Mouse (Mus musculus) effector memory CD4-positive, alpha-beta T cell, adult 7 months (primary cell): Measurements from ENCODE around the gene 4922502D21Rik. TPM values are rescaled to one million over a fixed set of nuclear protein-coding genes. Genes with fewer than 3 reads are reported as not detected.

Source experiments
- polyA plus RNA-seq: library from polyadenylated mRNA; unstranded; fragments of 100-300 nt; shearing (Covaris generic); gene quantifications from one replicate; pipeline ENCODE4 v1.2.1, GENCODE M21; 2017

The 4922502D21Rik gene
- not detected for polyA plus RNA-seq

DNA sequence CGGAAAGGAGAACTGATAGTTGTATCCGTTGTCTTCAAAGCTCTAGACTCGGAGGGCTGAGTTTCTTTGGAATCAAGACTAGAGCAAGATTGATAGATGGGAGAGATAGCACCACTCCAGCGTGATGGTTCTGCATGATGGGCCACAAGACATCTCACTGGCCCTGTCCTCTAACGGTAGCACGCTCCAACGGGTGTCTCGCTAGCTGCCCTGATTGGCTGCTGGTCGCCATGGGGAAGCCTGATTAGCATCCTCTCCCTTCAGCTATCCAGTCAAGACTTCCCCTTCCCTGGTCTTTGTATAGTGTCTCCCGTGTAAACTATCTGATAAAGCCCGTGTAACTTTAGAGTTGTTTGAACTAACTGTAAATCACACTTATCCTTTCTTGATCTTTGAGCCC is at the start of gene 4922502D21Rik:
4922502D21Rik (minus strand) TSS at position 187 of the 400 bp plus-strand sequence.

DNA sequence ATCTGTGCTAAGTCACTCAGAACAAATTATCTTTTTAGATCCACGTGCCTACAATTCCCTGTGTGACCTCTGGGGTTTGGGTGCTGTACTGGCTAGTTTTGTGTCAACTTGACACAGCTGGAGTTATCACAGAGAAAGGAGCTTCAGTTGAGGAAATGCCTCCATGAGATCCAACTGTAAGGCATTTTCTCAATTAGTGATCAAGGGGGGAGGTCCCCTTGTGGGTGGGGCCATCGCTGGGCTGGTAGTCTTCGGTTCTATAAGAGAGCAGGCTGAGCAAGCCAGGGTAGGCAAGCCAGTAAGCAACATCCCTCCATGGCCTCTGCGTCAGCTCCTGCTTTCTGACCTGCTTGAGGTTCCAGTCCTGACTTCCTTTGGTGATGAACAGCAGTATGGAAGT is 10.8 kb upstream of the 4922502D21Rik start, which contains the start of gene Clec12a:
Clec12a (plus strand) TSS at position 301 of the 400 bp plus-strand sequence.

DNA sequence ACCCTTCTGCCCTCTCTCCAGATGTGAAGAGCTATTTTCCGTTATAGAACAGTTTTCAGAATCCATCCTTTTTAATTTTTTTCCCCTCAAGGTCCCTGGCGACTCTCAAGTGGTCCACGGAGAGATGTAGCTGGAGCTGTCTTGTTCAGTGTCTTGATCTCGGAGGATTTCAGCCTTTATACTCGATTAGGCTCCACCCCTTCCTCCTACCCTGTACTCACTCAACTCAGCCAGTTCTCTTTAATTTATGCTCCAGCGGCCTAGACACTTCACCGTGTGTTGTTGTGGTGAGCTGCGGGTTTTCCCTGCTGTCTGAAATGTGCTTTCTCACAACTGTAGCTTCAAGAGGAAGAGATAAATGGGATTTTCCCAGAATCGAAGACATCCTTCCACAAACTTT is 56.4 kb downstream of the 4922502D21Rik start, which contains the start of gene Cd69:
Cd69 (minus strand) TSS at position 217 of the 400 bp plus-strand sequence.

Other genes with a start within 250 kb of the 4922502D21Rik start
- 0.18 TPM for gene Clec2e, start 230.9 kb downstream of the 4922502D21Rik start, polyA plus RNA-seq
- 10.0 TPM for gene Clec2d, start 151.2 kb downstream of the 4922502D21Rik start, polyA plus RNA-seq
- 1,226 TPM for gene Cd69, start 56.4 kb downstream of the 4922502D21Rik start, polyA plus RNA-seq
- gene Clec12a, start 10.9 kb upstream of the 4922502D21Rik start, polyA plus RNA-seq, result 0.83 TPM
- gene Clec12b, start 54.1 kb upstream of the 4922502D21Rik start, polyA plus RNA-seq, result not detected
- gene Clec1b, start 65.5 kb upstream of the 4922502D21Rik start, polyA plus RNA-seq, result 0.20 TPM
- not detected for gene Clec9a, start 77.1 kb upstream of the 4922502D21Rik start, polyA plus RNA-seq
- gene Clec1a, start 120.2 kb upstream of the 4922502D21Rik start, polyA plus RNA-seq, result not detected
- not detected for gene Olr1, start 175.4 kb upstream of the 4922502D21Rik start, polyA plus RNA-seq
- not detected for gene Tmem52b, start 180.8 kb upstream of the 4922502D21Rik start, polyA plus RNA-seq
- 55.7 TPM for gene Gabarapl1, start 201.4 kb upstream of the 4922502D21Rik start, polyA plus RNA-seq
- gene Klre1, start 246.1 kb upstream of the 4922502D21Rik start, polyA plus RNA-seq, result 1.4 TPM